Mouse (Mus musculus) ES-Bruce4 (cell line): ENCODE measurements around the gene Dgka.

Source experiments
- CTCF ChIP-seq: IDR thresholded peaks from one replicate; pipeline ENCODE4 v1.8.1; 2011; ENCODE audit warnings: low read depth, low read length
- EP300 ChIP-seq: IDR thresholded peaks from 2 replicates; pipeline ENCODE4 v1.6.1; 2011; ENCODE audit warnings: low read depth, low read length; ENCODE audit not compliant: insufficient read depth
- POLR2A ChIP-seq: IDR thresholded peaks from one replicate; pipeline ENCODE4 v1.8.1; 2011; ENCODE audit warnings: low read length; ENCODE audit not compliant: insufficient read depth

DNA sequence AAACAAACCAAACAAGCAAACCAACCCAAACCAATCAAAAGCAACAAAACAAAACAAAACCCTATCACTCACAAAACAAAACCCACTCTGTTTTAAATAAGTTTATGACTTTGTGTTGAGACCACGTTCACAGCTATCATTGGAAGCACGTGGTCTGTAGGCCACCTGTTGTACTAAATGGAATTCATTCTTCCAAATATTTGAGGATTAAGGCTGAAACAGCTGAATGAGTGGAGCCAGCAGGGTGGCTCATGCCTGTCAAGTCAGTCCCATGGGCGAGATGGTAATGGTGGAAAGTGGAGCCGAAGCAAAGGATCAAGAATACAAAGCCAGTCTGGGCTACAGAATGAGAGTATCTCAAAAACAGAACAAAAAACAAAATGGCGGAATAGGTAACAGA is 43.9 kb downstream of the Dgka start:
- TF ChIP-seq CTCF: no peak
- no peak for TF ChIP-seq EP300
- no peak for TF ChIP-seq POLR2A
